Mouse (Mus musculus) heart, embryonic 13.5 days (tissue): Measurements from ENCODE around the gene Mynn. TPM values are rescaled to one million over a fixed set of nuclear protein-coding genes. Genes with fewer than 3 reads are reported as not detected.

Experiments
- ATAC-seq: fragments of 200-750 bp; cut with Nextera tagmentation; 2 replicates; pipeline ENCODE4 v1.8.0; 2017; ENCODE audit warnings: moderate TSS enrichment; ENCODE audit not compliant: insufficient number of reproducible peaks, low FRiP score, low TSS enrichment; ENCODE audit errors: extremely low read depth
- H3K27ac ChIP-seq: fragments of 300-500 bp; sonication (generic); replicated peaks from 2 replicates; pipeline ENCODE4 v1.5.1; 2015; ENCODE audit warnings: moderate library complexity, mild to moderate bottlenecking, inconsistent platforms
- H3K27me3 ChIP-seq: fragments of 300-500 bp; sonication (generic); replicated peaks from 2 replicates; pipeline ENCODE4 v1.6.1; 2015; ENCODE audit warnings: mild to moderate bottlenecking, inconsistent platforms
- H3K36me3 ChIP-seq: fragments of 300-500 bp; sonication (generic); 2 replicates; pipeline ENCODE4 v1.6.1; 2015; ENCODE audit warnings: mild to moderate bottlenecking, inconsistent platforms
- H3K4me1 ChIP-seq: fragments of 300-500 bp; sonication (generic); 2 replicates; pipeline ENCODE4 v1.6.1; 2015; ENCODE audit warnings: inconsistent platforms
- H3K4me2 ChIP-seq: fragments of 300-500 bp; sonication (generic); 2 replicates; pipeline ENCODE4 v1.6.1; 2015; ENCODE audit warnings: inconsistent platforms, mild to moderate bottlenecking, moderate library complexity
- H3K4me3 ChIP-seq: fragments of 300-500 bp; sonication (generic); 2 replicates; pipeline ENCODE4 v1.5.1; 2015; ENCODE audit warnings: moderate library complexity, mild to moderate bottlenecking, inconsistent platforms
- H3K9ac ChIP-seq: fragments of 300-500 bp; sonication (generic); 2 replicates; pipeline ENCODE4 v1.6.1; 2015; ENCODE audit warnings: inconsistent platforms, mild to moderate bottlenecking, moderate library complexity
- H3K9me3 ChIP-seq: fragments of 300-500 bp; sonication (generic); 2 replicates; pipeline ENCODE4 v1.6.1; 2016; ENCODE audit warnings: inconsistent platforms
- WGBS: fragments of 180-500 bp; shearing (Covaris S2); methylation state at CpG from one replicate; pipeline ENCODE4 v1.1.7; 2015; ENCODE audit warnings: mixed read lengths; 5-methylcytosine and 5-hydroxymethylcytosine counted together
- polyA plus RNA-seq: library from polyadenylated mRNA; unstranded; fragments of >200 nt; fragmentation: Nextera tagmentation; extraction: Ambion mirVana; gene quantifications from 2 replicates; pipeline ENCODE4 v1.2.1, GENCODE M21; 2015

The Mynn gene
- polyA plus RNA-seq, 1 experiment from 2014 or later = 20.5 TPM

DNA sequence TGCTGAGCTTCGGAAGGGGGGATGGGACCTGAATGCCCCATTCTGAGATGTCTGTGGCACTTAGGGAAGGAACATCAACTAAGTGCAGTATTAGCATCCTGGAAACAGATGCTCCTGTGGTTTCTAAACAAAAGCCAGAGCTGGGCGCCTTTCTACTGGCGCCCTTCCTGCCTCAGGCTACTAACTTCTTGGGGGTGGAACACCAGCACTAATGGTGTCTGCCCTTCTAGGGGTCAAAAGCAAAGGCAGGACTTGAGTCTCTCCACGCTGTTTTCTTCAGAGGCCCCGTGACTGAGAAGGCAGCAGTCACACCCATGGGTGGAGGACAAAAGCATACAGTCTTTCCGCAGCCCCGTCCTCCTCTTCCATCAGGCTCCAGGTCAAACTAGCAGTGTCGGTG, 44.9 kb downstream of the Mynn start:
- H3K9me3 ChIP-seq = no peaks in the 10 kb centered on the region
- H3K36me3 ChIP-seq = no peaks in the 10 kb centered on the region
- H3K4me2 ChIP-seq = 0 out of 2 replicates have a peak overlapping the region, but pooled peaks have one; percentile 13
- H3K27ac ChIP-seq = no peak overlapping the region
- H3K4me3 ChIP-seq = no peak overlapping the region
- no peak overlapping the region for H3K9ac ChIP-seq
- ATAC-seq = no peak
- peaks cover 39% of the 10 kb centered on the region for H3K27me3 ChIP-seq
- peaks cover 22% of the 10 kb centered on the region for H3K4me1 ChIP-seq
- 53% methylated on average over 8 of the region's 8 CpGs for WGBS

DNA sequence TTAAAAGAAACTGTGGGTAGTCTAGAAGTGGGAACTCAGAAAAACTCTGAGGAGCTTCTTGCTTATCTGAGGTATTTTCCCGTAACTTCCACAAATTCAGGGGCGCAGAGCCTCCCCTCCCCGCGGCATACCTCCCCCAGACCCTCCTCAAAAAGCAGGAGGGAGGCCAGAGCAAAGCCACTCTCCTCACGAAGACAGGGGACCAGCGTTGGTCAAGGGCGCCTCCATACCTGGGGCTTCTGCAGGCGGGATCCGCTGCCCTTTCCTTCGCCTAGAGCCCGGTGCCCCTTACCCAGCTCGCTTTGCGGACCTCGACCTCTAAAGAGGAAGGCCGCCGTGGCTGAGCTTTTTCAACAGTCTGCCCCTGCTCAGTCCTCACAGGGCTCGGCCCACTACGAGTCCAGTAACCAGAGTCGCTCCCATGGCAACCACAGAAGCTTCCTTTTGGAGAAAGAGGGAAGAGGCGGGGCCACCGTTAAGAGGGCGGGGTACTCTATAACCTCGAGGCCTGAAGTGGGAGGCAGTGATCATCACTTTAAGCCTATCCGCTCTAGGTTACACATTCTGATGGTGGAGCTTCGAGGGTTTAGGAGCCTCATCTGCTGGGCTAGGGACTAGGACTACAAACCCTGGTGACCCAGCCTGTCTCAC, 45.7 kb downstream of the Mynn start, which contains the start of gene Lrrc34:
TSS of gene Lrrc34 (minus strand) at position 430 of the 651 bp plus-strand sequence.
- peak within 1 kb of the TSS; percentile 73 for H3K9ac ChIP-seq
- no peaks in the 10 kb centered on the region for H3K36me3 ChIP-seq
- 2% methylated on average over 25 of the region's 25 CpGs for WGBS
- peaks cover 46% of the 10 kb centered on the region for H3K27me3 ChIP-seq
- no peaks in the 10 kb centered on the region for H3K9me3 ChIP-seq
- ATAC-seq = peak; percentile 61; the same call in 1 of the 2 replicates
- H3K4me2 ChIP-seq = peak within 1 kb of the TSS; percentile 76
- H3K4me1 ChIP-seq = peaks cover 22% of the 10 kb centered on the region
- no peak within 1 kb of the TSS for H3K27ac ChIP-seq
- H3K4me3 ChIP-seq = peak within 1 kb of the TSS; percentile 48

DNA sequence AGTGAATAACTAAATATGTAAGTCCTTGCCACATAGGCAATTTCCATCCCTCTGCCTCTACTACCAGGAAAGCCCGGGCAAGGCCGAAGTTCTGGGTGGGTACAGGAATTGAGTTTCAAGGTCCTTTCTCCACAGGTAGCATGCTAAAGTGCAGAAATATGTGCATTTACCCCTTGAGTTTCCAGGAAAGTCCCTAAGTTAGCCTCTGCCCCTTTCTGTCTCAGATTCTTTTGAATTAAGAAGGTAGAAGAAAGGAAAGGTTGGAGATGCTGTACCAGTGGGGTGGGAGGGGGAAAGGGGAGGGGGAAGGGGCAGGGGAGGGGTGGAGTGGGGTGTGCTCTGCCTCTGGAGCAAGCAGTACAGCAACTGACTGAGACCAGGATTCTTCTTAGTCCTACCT, 46.6 kb downstream of the Mynn start:
- Histone ChIP-seq H3K9me3 (no peaks in the 10 kb centered on the region), H3K4me1 (peaks cover 22% of the 10 kb centered on the region), H3K9ac (no peak overlapping the region), H3K4me2 (no peak overlapping the region), H3K36me3 (no peaks in the 10 kb centered on the region), H3K4me3 (no peak overlapping the region), H3K27me3 (peaks cover 46% of the 10 kb centered on the region), H3K27ac (no peak overlapping the region)
- WGBS = 87% methylated on average over 2 of the region's 2 CpGs
- ATAC-seq = no peak

DNA sequence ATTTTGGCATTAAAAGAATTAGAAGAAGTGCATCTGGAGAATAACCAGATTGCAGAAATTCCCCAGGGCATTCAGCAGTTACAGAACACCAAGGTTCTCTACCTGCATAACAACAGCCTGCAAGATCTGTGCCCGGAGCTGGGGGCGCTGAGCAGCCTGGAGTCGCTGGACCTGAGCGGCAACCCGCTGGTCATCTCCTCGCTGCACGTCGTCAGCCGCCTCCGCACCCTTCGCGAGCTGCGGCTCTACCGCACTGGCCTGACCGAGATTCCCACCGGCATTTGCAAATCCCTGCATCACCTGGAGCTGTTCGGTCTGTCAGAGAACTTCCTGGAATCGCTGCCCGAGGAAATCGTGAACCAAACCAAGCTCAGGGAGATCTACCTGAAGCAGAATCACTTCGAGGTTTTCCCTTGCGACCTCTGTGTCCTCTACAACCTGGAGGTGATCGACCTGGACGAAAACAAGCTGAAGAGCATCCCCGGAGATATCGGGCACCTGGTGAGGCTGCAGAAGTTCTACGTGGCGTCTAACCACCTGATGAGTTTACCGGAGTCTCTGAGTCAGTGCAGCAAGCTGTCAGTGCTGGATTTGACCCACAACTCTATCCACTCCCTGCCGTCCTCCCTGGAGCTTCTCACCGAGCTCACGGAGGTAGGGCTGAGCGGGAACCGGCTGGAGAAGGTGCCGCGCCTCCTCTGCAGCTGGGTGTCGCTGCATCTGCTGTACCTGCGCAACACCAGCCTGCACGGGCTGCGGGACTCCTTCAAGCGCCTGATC, 48.4 kb downstream of the Mynn start:
- Histone ChIP-seq H3K27me3 (peaks cover 46% of the 10 kb centered on the region), H3K9ac (peak overlapping the region; percentile 71), H3K4me3 (peak overlapping the region; percentile 54), H3K4me1 (peaks cover 22% of the 10 kb centered on the region), H3K4me2 (peak overlapping the region; percentile 91), H3K9me3 (no peaks in the 10 kb centered on the region), H3K36me3 (no peaks in the 10 kb centered on the region), H3K27ac (no peak overlapping the region)
- no peak for ATAC-seq
- WGBS = under 1% methylated on average over 41 of the region's 41 CpGs

DNA sequence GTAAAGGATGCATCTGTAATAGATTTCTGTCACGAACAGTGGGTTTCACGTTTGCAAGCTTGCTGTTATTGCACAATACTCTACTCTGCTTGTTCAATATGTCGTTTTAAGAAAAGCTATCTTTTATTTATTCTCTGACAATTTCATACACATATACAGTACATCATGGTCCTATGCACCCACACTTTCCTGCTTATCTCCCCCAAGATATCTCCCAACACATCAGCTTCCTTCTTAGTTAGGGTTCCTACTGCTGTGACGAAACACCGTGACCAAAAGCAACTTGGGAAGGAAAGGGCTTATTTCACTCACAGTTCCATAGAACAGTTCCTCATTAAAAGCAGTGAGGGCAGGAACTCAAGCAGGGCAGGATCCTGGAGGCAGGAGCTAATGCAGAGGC, 54.1 kb downstream of the Mynn start:
- no peak overlapping the region for H3K9ac ChIP-seq
- no peaks in the 10 kb centered on the region for H3K9me3 ChIP-seq
- H3K27ac ChIP-seq = no peak overlapping the region
- peaks cover 15% of the 10 kb centered on the region for H3K27me3 ChIP-seq
- no peak for ATAC-seq
- H3K4me2 ChIP-seq = no peak overlapping the region
- no peaks in the 10 kb centered on the region for H3K36me3 ChIP-seq
- peaks cover under 1% of the 10 kb centered on the region; the same call in 1 of the 2 replicates for H3K4me1 ChIP-seq
- WGBS = 73% methylated on average over 5 of the region's 5 CpGs
- H3K4me3 ChIP-seq = no peak overlapping the region

DNA sequence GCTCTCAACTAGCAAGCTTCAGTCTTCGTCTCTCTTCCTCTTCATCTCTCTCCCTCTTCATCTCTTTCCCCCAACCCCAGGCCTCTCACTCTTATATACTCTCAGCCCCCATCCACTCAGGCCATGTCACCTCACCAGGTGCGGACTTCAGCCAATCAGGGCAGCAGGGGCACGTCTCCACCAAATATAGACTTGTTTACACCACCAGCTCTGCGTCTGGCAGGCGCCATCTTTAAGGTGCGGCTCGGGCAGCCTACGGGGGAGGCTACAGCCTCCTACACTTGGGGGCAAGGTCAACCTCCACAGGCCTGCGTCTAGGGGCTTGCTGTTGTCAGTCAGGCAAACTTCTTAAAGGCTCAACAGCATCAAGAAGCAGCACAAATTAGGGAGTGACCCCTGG, 56.6 kb downstream of the Mynn start:
- H3K9ac ChIP-seq = no peak overlapping the region
- H3K27me3 ChIP-seq = no peaks in the 10 kb centered on the region
- H3K27ac ChIP-seq = no peak overlapping the region
- no peak overlapping the region for H3K4me2 ChIP-seq
- no peaks in the 10 kb centered on the region for H3K9me3 ChIP-seq
- WGBS = 74% methylated on average over 9 of the region's 9 CpGs
- ATAC-seq = no peak
- no peaks in the 10 kb centered on the region for H3K4me1 ChIP-seq
- no peaks in the 10 kb centered on the region for H3K36me3 ChIP-seq
- no peak overlapping the region for H3K4me3 ChIP-seq

Other genes with a start within 250 kb of the Mynn start
- 21.0 and 22.4 TPM in 2 replicates for gene Mecom, start 54.1 kb upstream of the Mynn start, polyA plus RNA-seq
- gene Actrt3, start 2.1 kb upstream of the Mynn start, polyA plus RNA-seq = not detected in 2 replicates
- gene Lrriq4, start 42.4 kb downstream of the Mynn start, polyA plus RNA-seq = not detected in 2 replicates
- gene Lrrc34, start 45.8 kb downstream of the Mynn start, polyA plus RNA-seq = 0.39 and 0.66 TPM in 2 replicates
- not detected in 2 replicates for gene Lrrc31, start 97.8 kb downstream of the Mynn start, polyA plus RNA-seq
- gene Samd7, start 144.2 kb downstream of the Mynn start, polyA plus RNA-seq = not detected in 2 replicates
- 54.3 and 60.4 TPM in 2 replicates for gene Sec62, start 190.8 kb downstream of the Mynn start, polyA plus RNA-seq